Mouse (Mus musculus) limb, embryonic 15.5 days (tissue): ENCODE data around the gene Accs. TPM values are rescaled to one million over a fixed set of nuclear protein-coding genes. Genes with fewer than 3 reads are reported as not detected.

ENCODE experiments used
- ATAC-seq: fragments of 200-750 bp; cut with Nextera tagmentation; 2 replicates; pipeline ENCODE4 v1.8.0; 2017; ENCODE audit warnings: low read depth, moderate TSS enrichment; ENCODE audit not compliant: insufficient number of reproducible peaks, low FRiP score, low TSS enrichment
- H3K27ac ChIP-seq: fragments of 300-500 bp; sonication (generic); 2 replicates; pipeline ENCODE4 v1.5.1; 2015; ENCODE audit warnings: moderate library complexity, mild to moderate bottlenecking, inconsistent platforms
- H3K27me3 ChIP-seq: fragments of 300-500 bp; sonication (generic); 2 replicates; pipeline ENCODE4 v1.6.1; 2015; ENCODE audit warnings: inconsistent platforms
- H3K36me3 ChIP-seq: fragments of 300-500 bp; sonication (generic); 2 replicates; pipeline ENCODE4 v1.6.1; 2015; ENCODE audit warnings: inconsistent platforms
- H3K4me1 ChIP-seq: fragments of 300-500 bp; sonication (generic); 2 replicates; pipeline ENCODE4 v1.6.1; 2015; ENCODE audit warnings: inconsistent platforms
- H3K4me2 ChIP-seq: fragments of 300-500 bp; sonication (generic); 2 replicates; pipeline ENCODE4 v1.6.1; 2015; ENCODE audit warnings: mild to moderate bottlenecking, inconsistent platforms
- H3K4me3 ChIP-seq: fragments of 300-500 bp; sonication (generic); 2 replicates; pipeline ENCODE4 v1.5.1; 2015; ENCODE audit warnings: mild to moderate bottlenecking, inconsistent platforms
- H3K9ac ChIP-seq: fragments of 300-500 bp; sonication (generic); 2 replicates; pipeline ENCODE4 v1.6.1; 2015; ENCODE audit warnings: inconsistent platforms
- H3K9me3 ChIP-seq: fragments of 300-500 bp; sonication (generic); 2 replicates; pipeline ENCODE4 v1.6.1; 2016; ENCODE audit warnings: inconsistent platforms
- WGBS: fragments of 180-500 bp; shearing (Covaris S2); methylation state at CpG from one replicate; pipeline ENCODE4 v1.1.7; 2015; 5-methylcytosine and 5-hydroxymethylcytosine counted together
- polyA plus RNA-seq: library from polyadenylated mRNA; unstranded; fragments of >200 nt; fragmentation: Nextera tagmentation; extraction: Ambion mirVana; gene quantifications from 2 replicates; pipeline ENCODE4 v1.2.1, GENCODE M21; 2015

Gene Accs
- polyA plus RNA-seq, 1 experiment from 2014 or later = 7.8 TPM

GRCm38 (mm10) chr2:93808071-93808470, 41.7 kb downstream of the Accs start:
- Histone ChIP-seq H3K4me1 (no peaks in the 10 kb centered on the region), H3K9ac (no peak overlapping the region), H3K9me3 (no peaks in the 10 kb centered on the region), H3K4me3 (no peak overlapping the region), H3K27me3 (no peaks in the 10 kb centered on the region), H3K27ac (no peak overlapping the region), H3K4me2 (no peak overlapping the region), H3K36me3 (peaks cover 85% of the 10 kb centered on the region)
- WGBS = 78% methylated on average over 5 of the region's 5 CpGs
- no peak for ATAC-seq

- H3K9ac ChIP-seq = no peak overlapping the region
- H3K4me1 ChIP-seq = no peaks in the 10 kb centered on the region
- no peaks in the 10 kb centered on the region for H3K27me3 ChIP-seq
- H3K4me3 ChIP-seq = no peak overlapping the region
- H3K27ac ChIP-seq = no peak overlapping the region
- H3K36me3 ChIP-seq = peaks cover 85% of the 10 kb centered on the region
- ATAC-seq = no peak
- 73% methylated on average over 8 of the region's 8 CpGs for WGBS
- H3K4me2 ChIP-seq = no peak overlapping the region
- no peaks in the 10 kb centered on the region for H3K9me3 ChIP-seq
Measured at GRCm38 (mm10) chr2:93807440-93807839, 42.3 kb downstream of the Accs start.

GRCm38 (mm10) chr2:93806487-93807201, 43.1 kb downstream of the Accs start:
- H3K9ac ChIP-seq = no peak overlapping the region
- no peaks in the 10 kb centered on the region for H3K27me3 ChIP-seq
- ATAC-seq = no peak
- H3K4me1 ChIP-seq = no peaks in the 10 kb centered on the region
- 86% methylated on average over 6 of the region's 6 CpGs for WGBS
- H3K4me3 ChIP-seq = no peak overlapping the region
- no peaks in the 10 kb centered on the region for H3K9me3 ChIP-seq
- no peak overlapping the region for H3K27ac ChIP-seq
- peaks cover 85% of the 10 kb centered on the region for H3K36me3 ChIP-seq
- no peak overlapping the region for H3K4me2 ChIP-seq

- H3K27me3 ChIP-seq = no peaks in the 10 kb centered on the region
- peaks cover 80% of the 10 kb centered on the region for H3K36me3 ChIP-seq
Measured at GRCm38 (mm10) chr2:93805523-93805922, 44.2 kb downstream of the Accs start.

GRCm38 (mm10) chr2:93805066-93805465, 44.7 kb downstream of the Accs start:
- ATAC-seq = no peak
- Histone ChIP-seq H3K27ac (no peak overlapping the region), H3K9me3 (no peaks in the 10 kb centered on the region), H3K9ac (no peak overlapping the region), H3K36me3 (peaks cover 79% of the 10 kb centered on the region), H3K27me3 (no peaks in the 10 kb centered on the region), H3K4me3 (no peak overlapping the region), H3K4me2 (no peak overlapping the region), H3K4me1 (no peaks in the 10 kb centered on the region)
- WGBS = 85% methylated on average over 5 of the region's 5 CpGs

More at GRCm38 (mm10) chr2:93805523-93805922, 44.2 kb downstream of the Accs start:
- H3K4me2 ChIP-seq = no peak overlapping the region
- no peak overlapping the region for H3K27ac ChIP-seq
- H3K9me3 ChIP-seq = no peaks in the 10 kb centered on the region
- H3K4me3 ChIP-seq = no peak overlapping the region
- 88% methylated on average over 4 of the region's 4 CpGs for WGBS
- ATAC-seq = no peak
- H3K9ac ChIP-seq = no peak overlapping the region
- no peaks in the 10 kb centered on the region for H3K4me1 ChIP-seq

GRCm38 (mm10) chr2:93802947-93803346, 46.8 kb downstream of the Accs start:
- H3K9ac ChIP-seq = no peak overlapping the region
- no peaks in the 10 kb centered on the region for H3K4me1 ChIP-seq
- no peak overlapping the region for H3K27ac ChIP-seq
- no peak overlapping the region for H3K4me3 ChIP-seq
- peaks cover 72% of the 10 kb centered on the region for H3K36me3 ChIP-seq
- ATAC-seq = no peak
- no peaks in the 10 kb centered on the region for H3K27me3 ChIP-seq
- no peak overlapping the region for H3K4me2 ChIP-seq
- no peaks in the 10 kb centered on the region for H3K9me3 ChIP-seq
- WGBS = 95% methylated on average over 2 of the region's 2 CpGs

- Histone ChIP-seq H3K36me3 (peaks cover 70% of the 10 kb centered on the region), H3K4me1 (0 out of 2 replicates have a peak, but pooled peaks cover 2% of the 10 kb centered on the region), H3K27ac (no peak overlapping the region), H3K27me3 (no peaks in the 10 kb centered on the region), H3K4me3 (no peak overlapping the region), H3K9me3 (no peaks in the 10 kb centered on the region), H3K4me2 (no peak overlapping the region), H3K9ac (no peak overlapping the region)
- WGBS = 69% methylated on average over 7 of the region's 7 CpGs
- ATAC-seq = no peak
Measured at GRCm38 (mm10) chr2:93801097-93801496, 48.6 kb downstream of the Accs start.

GRCm38 (mm10) chr2:93797162-93797795, 52.5 kb downstream of the Accs start:
- no peak for ATAC-seq
- Histone ChIP-seq H3K27ac (no peak overlapping the region; the same call in 1 of the 2 replicates), H3K27me3 (no peaks in the 10 kb centered on the region), H3K9me3 (no peaks in the 10 kb centered on the region), H3K36me3 (peaks cover 66% of the 10 kb centered on the region), H3K4me1 (0 out of 2 replicates have a peak, but pooled peaks cover 2% of the 10 kb centered on the region), H3K9ac (no peak overlapping the region), H3K4me2 (no peak overlapping the region), H3K4me3 (no peak overlapping the region)
- WGBS = 64% methylated on average over 19 of the region's 19 CpGs

GRCm38 (mm10) chr2:93794375-93794774, 55.4 kb downstream of the Accs start:
- H3K4me3 ChIP-seq = no peak overlapping the region
- H3K27me3 ChIP-seq = no peaks in the 10 kb centered on the region
- no peak overlapping the region for H3K9ac ChIP-seq
- 87% methylated on average over 5 of the region's 5 CpGs for whole genome bisulfite sequencing
- H3K9me3 ChIP-seq = no peaks in the 10 kb centered on the region
- no peak overlapping the region for H3K27ac ChIP-seq
- ATAC-seq = no peak
- peaks cover 69% of the 10 kb centered on the region for H3K36me3 ChIP-seq
- H3K4me1 ChIP-seq = peaks cover 7% of the 10 kb centered on the region
- H3K4me2 ChIP-seq = no peak overlapping the region

GRCm38 (mm10) chr2:93791516-93792499, 57.9 kb downstream of the Accs start:
- Histone ChIP-seq H3K36me3 (peaks cover 83% of the 10 kb centered on the region), H3K4me1 (peaks cover 5% of the 10 kb centered on the region), H3K27me3 (no peaks in the 10 kb centered on the region), H3K9ac (no peak overlapping the region), H3K27ac (0 out of 2 replicates have a peak overlapping the region, but pooled peaks have one; percentile 27), H3K9me3 (no peaks in the 10 kb centered on the region), H3K4me2 (no peak overlapping the region), H3K4me3 (no peak overlapping the region)
- 48% methylated on average over 13 of the region's 13 CpGs for WGBS
- peak; percentile 67; the same call in 1 of the 2 replicates for ATAC-seq

GRCm38 (mm10) chr2:93790798-93791345, 58.9 kb downstream of the Accs start:
- H3K27ac ChIP-seq = no peak overlapping the region
- H3K9ac ChIP-seq = no peak overlapping the region
- peaks cover 5% of the 10 kb centered on the region for H3K4me1 ChIP-seq
- no peaks in the 10 kb centered on the region for H3K9me3 ChIP-seq
- ATAC-seq = no peak
- H3K36me3 ChIP-seq = peaks cover 74% of the 10 kb centered on the region
- H3K27me3 ChIP-seq = no peaks in the 10 kb centered on the region
- H3K4me2 ChIP-seq = no peak overlapping the region
- H3K4me3 ChIP-seq = no peak overlapping the region
- WGBS = 85% methylated on average over 4 of the region's 4 CpGs
